Mouse (Mus musculus) MEL (cell line): Measurements from ENCODE around the gene Col24a1. TPM values are rescaled to one million over a fixed set of nuclear protein-coding genes. Genes with fewer than 3 reads are reported as not detected.

ENCODE experiments used
- DNase-seq: peaks from one replicate; pipeline ENCODE4 v3.0.0; 2011; ENCODE audit warnings: low read depth, low spot score
- H3K27ac ChIP-seq: 2 replicates; pipeline ENCODE4 v1.5.1; 2012; ENCODE audit warnings: low read depth, mild to moderate bottlenecking, control low read depth, low read length, moderate library complexity; ENCODE audit not compliant: control insufficient read depth
- H3K27me3 ChIP-seq, 2 experiments: fragments of 150-350 bp in 1 of 2; sonication (generic) in 1 of 2; 2 replicates each; pipeline ENCODE4 v1.6.1; 2012; ENCODE audit warnings: low read length in 2 of 2, mild to moderate bottlenecking in 2 of 2, improper control_type of control experiment in 1 of 2, moderate library complexity in 1 of 2; ENCODE audit not compliant: insufficient read depth in 2 of 2, control insufficient read depth in 1 of 2
- H3K36me3 ChIP-seq, 2 experiments: 2 replicates each; pipeline ENCODE4 v1.6.1; 2012 to 2014; ENCODE audit warnings: low read length in 2 of 2, improper control_type of control experiment in 1 of 2, inconsistent platforms in 1 of 2, mild to moderate bottlenecking in 1 of 2; ENCODE audit not compliant: insufficient read depth in 2 of 2, control insufficient read depth in 1 of 2
- H3K4me1 ChIP-seq, 2 experiments: fragments of 150-350 bp in 1 of 2; sonication (generic) in 1 of 2; 2 replicates each; pipeline ENCODE4 v1.6.1; 2012; ENCODE audit warnings: low read length in 2 of 2, improper control_type of control experiment in 1 of 2, mild to moderate bottlenecking in 1 of 2; ENCODE audit not compliant: insufficient read depth in 2 of 2, control insufficient read depth in 1 of 2
- H3K4me3 ChIP-seq, 2 experiments: fragments of 150-350 bp in 1 of 2; sonication (generic) in 1 of 2; 2 replicates each; pipeline ENCODE4 v1.5.1; 2012; ENCODE audit warnings: low read depth in 2 of 2, low read length in 2 of 2, mild to moderate bottlenecking in 2 of 2, moderate library complexity in 2 of 2, control low read depth in 1 of 2, improper control_type of control experiment in 1 of 2; ENCODE audit not compliant: control insufficient read depth in 1 of 2, insufficient read depth in 1 of 2
- H3K79me2 ChIP-seq: 2 replicates; pipeline ENCODE4 v1.6.1; 2012; ENCODE audit warnings: mild to moderate bottlenecking, low read length, moderate library complexity; ENCODE audit not compliant: control insufficient read depth, poor library complexity, insufficient read depth
- H3K9ac ChIP-seq: 2 replicates; pipeline ENCODE4 v1.6.1; 2012; ENCODE audit warnings: low read depth, mild to moderate bottlenecking, control low read depth, low read length, moderate library complexity; ENCODE audit not compliant: control insufficient read depth, poor library complexity, severe bottlenecking
- H3K9me3 ChIP-seq: fragments of 150-350 bp; sonication (generic); replicated peaks from 2 replicates; pipeline ENCODE4 v1.6.1; 2012; ENCODE audit warnings: mild to moderate bottlenecking, low read length, improper control_type of control experiment, moderate library complexity; ENCODE audit not compliant: insufficient read depth
- CHD1 ChIP-seq: IDR thresholded peaks from 2 replicates; pipeline ENCODE4 v1.6.1; 2012; ENCODE audit warnings: low read depth, mild to moderate bottlenecking, inconsistent platforms, low read length, improper control_type of control experiment
- CHD2 ChIP-seq: IDR thresholded peaks from 2 replicates; pipeline ENCODE4 v1.6.1; 2011; ENCODE audit warnings: low read length, improper control_type of control experiment
- E2F4 ChIP-seq: IDR thresholded peaks from 2 replicates; pipeline ENCODE4 v1.6.1; 2011; ENCODE audit warnings: low read depth, low read length, improper control_type of control experiment, borderline replicate concordance
- GABPA ChIP-seq: IDR thresholded peaks from 2 replicates; pipeline ENCODE4 v1.6.1; 2012; ENCODE audit warnings: low read depth, mild to moderate bottlenecking, inconsistent platforms, low read length, improper control_type of control experiment, moderate library complexity
- GATA1 ChIP-seq: IDR thresholded peaks from 2 replicates; pipeline ENCODE4 v1.6.1; 2011; ENCODE audit warnings: low read depth, low read length, improper control_type of control experiment
- HCFC1 ChIP-seq: IDR thresholded peaks from 2 replicates; pipeline ENCODE4 v1.6.1; 2012; ENCODE audit warnings: low read depth, mild to moderate bottlenecking, inconsistent platforms, low read length, improper control_type of control experiment, moderate library complexity
- JUND ChIP-seq: IDR thresholded peaks from 2 replicates; pipeline ENCODE4 v1.6.1; 2011; ENCODE audit warnings: low read depth, mild to moderate bottlenecking, improper control_type of control experiment, low read length
- KAT2A ChIP-seq: conservative IDR thresholded peaks from 2 replicates; pipeline ENCODE4 v1.6.1; 2012; ENCODE audit warnings: low read depth, low read length, improper control_type of control experiment, inconsistent platforms
- MAX ChIP-seq: IDR thresholded peaks from 2 replicates; pipeline ENCODE4 v1.6.1; 2011; ENCODE audit warnings: low read length, improper control_type of control experiment
- MEF2A ChIP-seq: IDR thresholded peaks from 2 replicates; pipeline ENCODE4 v1.6.1; 2014; ENCODE audit warnings: low read depth, mild to moderate bottlenecking, inconsistent platforms, low read length, improper control_type of control experiment; ENCODE audit not compliant: poor library complexity, insufficient replicate concordance, severe bottlenecking; ENCODE audit errors: extremely low read depth
- MXI1 ChIP-seq: IDR thresholded peaks from 2 replicates; pipeline ENCODE4 v1.6.1; 2011; ENCODE audit warnings: mild to moderate bottlenecking, low read depth, low read length, improper control_type of control experiment
- MYB ChIP-seq: IDR thresholded peaks from 2 replicates; pipeline ENCODE4 v1.6.1; 2011; ENCODE audit warnings: mild to moderate bottlenecking, low read depth, low read length, improper control_type of control experiment
- POLR2A ChIP-seq, 2 experiments: IDR thresholded peaks; 2 replicates each; pipeline ENCODE4 v1.6.1; 2011 to 2012; ENCODE audit warnings: low read length in 2 of 2, mild to moderate bottlenecking in 2 of 2, control low read depth in 1 of 2, improper control_type of control experiment in 1 of 2, low read depth in 1 of 2, moderate library complexity in 1 of 2; ENCODE audit not compliant: control insufficient read depth in 1 of 2, insufficient read depth in 1 of 2, poor library complexity in 1 of 2
- POLR2AphosphoS2 ChIP-seq: IDR thresholded peaks from 2 replicates; pipeline ENCODE4 v1.6.1; 2011; ENCODE audit warnings: low read length, improper control_type of control experiment
- POLR2AphosphoS5 ChIP-seq: IDR thresholded peaks from 2 replicates; pipeline ENCODE4 v1.6.1; 2012; ENCODE audit warnings: low read depth, borderline replicate concordance, mild to moderate bottlenecking, inconsistent platforms, low read length, moderate library complexity, mixed read lengths
- SMC3 ChIP-seq: IDR thresholded peaks from 2 replicates; pipeline ENCODE4 v1.6.1; 2011; ENCODE audit warnings: low read depth, low read length, improper control_type of control experiment
- TBP ChIP-seq: IDR thresholded peaks from 2 replicates; pipeline ENCODE4 v1.8.0; 2011; ENCODE audit warnings: low read depth, low read length, improper control_type of control experiment
- TCF12 ChIP-seq: IDR thresholded peaks from 2 replicates; pipeline ENCODE4 v1.6.1; 2014; ENCODE audit warnings: low read depth, mild to moderate bottlenecking, inconsistent platforms, low read length, improper control_type of control experiment, moderate library complexity
- UBTF ChIP-seq: IDR thresholded peaks from 2 replicates; pipeline ENCODE4 v1.6.1; 2012; ENCODE audit warnings: low read depth, mild to moderate bottlenecking, inconsistent platforms, low read length, improper control_type of control experiment, moderate library complexity, borderline replicate concordance; ENCODE audit not compliant: insufficient read depth
- USF1 ChIP-seq: IDR thresholded peaks from 2 replicates; pipeline ENCODE4 v1.6.1; 2014; ENCODE audit warnings: low read depth, mild to moderate bottlenecking, inconsistent platforms, low read length, improper control_type of control experiment, moderate library complexity
- ZC3H11A ChIP-seq: IDR thresholded peaks from 2 replicates; pipeline ENCODE4 v1.6.1; 2012; ENCODE audit warnings: low read depth, mild to moderate bottlenecking, inconsistent platforms, low read length, improper control_type of control experiment
- ZMIZ1 ChIP-seq: IDR thresholded peaks from 2 replicates; pipeline ENCODE4 v1.6.1; 2012; ENCODE audit warnings: low read depth, mild to moderate bottlenecking, inconsistent platforms, low read length, improper control_type of control experiment, moderate library complexity
- polyA plus RNA-seq, 2 experiments: library from polyadenylated mRNA; stranded (reverse) in 1 of 2; unstranded in 1 of 2; fragments of >175 nt in 1 of 2; fragments of >200 nt in 1 of 2; gene quantifications; 2 replicates each; pipeline versions ENCODE4 v1.2.1 to v1.2.4; 2012; ENCODE audit warnings: low replicate concordance in 2 of 2, low read depth in 1 of 2; ENCODE audit not compliant: insufficient read length in 2 of 2, insufficient read depth in 1 of 2, missing spikeins in 1 of 2
- total RNA-seq: library from RNA; depleted of rRNA; stranded (reverse); fragments of 300-350 nt; gene quantifications from 2 replicates; pipeline ENCODE4 v1.2.3, GENCODE M21; 2012

The Col24a1 gene
- total and polyA plus RNA-seq, 3 experiments = not detected

DNA sequence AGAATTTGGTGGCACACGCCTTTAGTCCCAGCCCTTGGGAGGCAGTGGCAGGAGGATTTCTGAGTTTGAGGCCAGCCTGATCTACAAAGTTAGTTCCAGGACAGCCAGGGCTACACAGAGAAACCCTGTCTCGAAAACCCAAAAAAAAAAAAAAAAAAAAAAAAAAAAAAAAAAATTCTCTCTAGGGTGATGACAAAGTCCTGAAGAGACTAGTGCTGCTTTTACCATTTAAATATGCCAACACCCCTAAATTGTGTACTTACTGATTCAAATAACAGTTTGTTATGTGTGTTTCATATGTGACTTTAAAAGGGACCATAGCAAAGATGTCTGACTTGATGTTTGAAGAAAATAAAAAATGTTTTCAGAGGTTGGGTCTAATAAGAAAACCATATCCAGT, 262.1 kb downstream of the Col24a1 start:
- no peak overlapping the region for H3K27ac ChIP-seq
- H3K9me3 ChIP-seq = no peaks in the 10 kb centered on the region
- no peak for DNase-seq
- TF ChIP-seq POLR2A (IDR thresholded peaks at IDR 0.05; ENCODE audit: control insufficient read depth in 1 of 2, insufficient read depth in 1 of 2, low read depth in 1 of 2, low read length in 2 of 2, poor library complexity in 1 of 2) (no peak), UBTF (no peak), KAT2A (no peak), GATA1 (no peak), HCFC1 (no peak), MEF2A (no peak), SMC3 (no peak), JUND (no peak), ZMIZ1 (no peak), MYB (no peak)
- H3K4me3 ChIP-seq = no peak overlapping the region
- no peaks in the 10 kb centered on the region for H3K79me2 ChIP-seq
- H3K27me3 ChIP-seq = no peaks in the 10 kb centered on the region
- no peaks in the 10 kb centered on the region for H3K4me1 ChIP-seq
- H3K9ac ChIP-seq = no peak overlapping the region
- no peaks in the 10 kb centered on the region for H3K36me3 ChIP-seq

DNA sequence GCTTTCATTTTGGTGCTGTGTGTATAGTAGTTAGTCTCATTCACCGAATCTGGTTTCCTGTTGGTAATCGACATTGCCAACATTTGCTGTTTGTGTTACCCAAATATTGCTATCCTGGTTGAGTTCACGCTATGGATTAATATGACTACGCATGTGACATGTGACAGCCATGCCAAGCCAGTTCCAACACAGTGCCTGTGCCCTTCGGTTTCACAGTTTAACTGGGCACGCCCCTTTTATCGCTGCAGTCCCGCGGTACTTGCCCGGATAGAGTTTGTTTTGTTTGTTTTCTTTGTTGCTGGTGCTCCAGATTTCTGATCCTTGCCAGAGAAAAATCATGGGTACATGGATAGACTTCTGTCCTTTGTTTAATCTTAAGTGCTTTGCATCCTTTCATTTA, 263.9 kb downstream of the Col24a1 start:
- no peaks in the 10 kb centered on the region for H3K79me2 ChIP-seq
- no peak overlapping the region for H3K9ac ChIP-seq
- no peaks in the 10 kb centered on the region for H3K27me3 ChIP-seq
- DNase-seq = no peak
- H3K9me3 ChIP-seq = no peaks in the 10 kb centered on the region
- no peaks in the 10 kb centered on the region for H3K4me1 ChIP-seq
- no peak overlapping the region for H3K27ac ChIP-seq
- no peak overlapping the region for H3K4me3 ChIP-seq
- H3K36me3 ChIP-seq = no peaks in the 10 kb centered on the region
- TF ChIP-seq ZMIZ1 (no peak), TCF12 (no peak), CHD2 (no peak), MXI1 (no peak), POLR2AphosphoS2 (no peak), MEF2A (no peak), CHD1 (no peak), UBTF (no peak), TBP (no peak), MAX (no peak), GABPA (no peak), USF1 (no peak), POLR2AphosphoS5 (no peak), ZC3H11A (no peak), E2F4 (no peak)
- TF ChIP-seq, all 39 proteins: peak for 0
